Mouse (Mus musculus) heart, embryonic 15.5 days (tissue): Measurements from ENCODE around the gene Adipor2. TPM values are rescaled to one million over a fixed set of nuclear protein-coding genes. Genes with fewer than 3 reads are reported as not detected.

Source experiments
- ATAC-seq: fragments of 200-750 bp; cut with Nextera tagmentation; replicated peaks from 2 replicates; pipeline ENCODE4 v1.8.0; 2017; ENCODE audit warnings: low read depth, moderate TSS enrichment; ENCODE audit not compliant: insufficient number of reproducible peaks, insufficient read depth, low FRiP score
- H3K27ac ChIP-seq: fragments of 300-500 bp; sonication (generic); 2 replicates; pipeline ENCODE4 v1.5.1; 2015; ENCODE audit warnings: mild to moderate bottlenecking, inconsistent platforms
- H3K27me3 ChIP-seq: fragments of 300-500 bp; sonication (generic); 2 replicates; pipeline ENCODE4 v1.6.1; 2015; ENCODE audit warnings: inconsistent platforms
- H3K36me3 ChIP-seq: fragments of 300-500 bp; sonication (generic); 2 replicates; pipeline ENCODE4 v1.6.1; 2015; ENCODE audit warnings: mild to moderate bottlenecking, inconsistent platforms
- H3K4me1 ChIP-seq: fragments of 300-500 bp; sonication (generic); replicated peaks from 2 replicates; pipeline ENCODE4 v1.6.1; 2015; ENCODE audit warnings: inconsistent platforms
- H3K4me2 ChIP-seq: fragments of 300-500 bp; sonication (generic); 2 replicates; pipeline ENCODE4 v1.6.1; 2015; ENCODE audit warnings: inconsistent platforms, mild to moderate bottlenecking, moderate library complexity
- H3K4me3 ChIP-seq: fragments of 300-500 bp; sonication (generic); 2 replicates; pipeline ENCODE4 v1.5.1; 2015; ENCODE audit warnings: mild to moderate bottlenecking, inconsistent platforms
- H3K9ac ChIP-seq: fragments of 300-500 bp; sonication (generic); 2 replicates; pipeline ENCODE4 v1.6.1; 2015; ENCODE audit warnings: mild to moderate bottlenecking, inconsistent platforms
- H3K9me3 ChIP-seq: fragments of 300-500 bp; sonication (generic); replicated peaks from 2 replicates; pipeline ENCODE4 v1.6.1; 2016; ENCODE audit warnings: inconsistent platforms
- WGBS: fragments of 180-500 bp; shearing (Covaris S2); methylation state at CpG from one replicate; pipeline ENCODE4 v1.1.7; 2015; ENCODE audit warnings: mixed read lengths; 5-methylcytosine and 5-hydroxymethylcytosine counted together
- polyA plus RNA-seq: library from polyadenylated mRNA; unstranded; fragments of >200 nt; fragmentation: Nextera tagmentation; extraction: Ambion mirVana; gene quantifications from 2 replicates; pipeline ENCODE4 v1.2.1, GENCODE M21; 2015

Adipor2 gene
- polyA plus RNA-seq, 1 experiment from 2014 or later, result 31.2 TPM

DNA sequence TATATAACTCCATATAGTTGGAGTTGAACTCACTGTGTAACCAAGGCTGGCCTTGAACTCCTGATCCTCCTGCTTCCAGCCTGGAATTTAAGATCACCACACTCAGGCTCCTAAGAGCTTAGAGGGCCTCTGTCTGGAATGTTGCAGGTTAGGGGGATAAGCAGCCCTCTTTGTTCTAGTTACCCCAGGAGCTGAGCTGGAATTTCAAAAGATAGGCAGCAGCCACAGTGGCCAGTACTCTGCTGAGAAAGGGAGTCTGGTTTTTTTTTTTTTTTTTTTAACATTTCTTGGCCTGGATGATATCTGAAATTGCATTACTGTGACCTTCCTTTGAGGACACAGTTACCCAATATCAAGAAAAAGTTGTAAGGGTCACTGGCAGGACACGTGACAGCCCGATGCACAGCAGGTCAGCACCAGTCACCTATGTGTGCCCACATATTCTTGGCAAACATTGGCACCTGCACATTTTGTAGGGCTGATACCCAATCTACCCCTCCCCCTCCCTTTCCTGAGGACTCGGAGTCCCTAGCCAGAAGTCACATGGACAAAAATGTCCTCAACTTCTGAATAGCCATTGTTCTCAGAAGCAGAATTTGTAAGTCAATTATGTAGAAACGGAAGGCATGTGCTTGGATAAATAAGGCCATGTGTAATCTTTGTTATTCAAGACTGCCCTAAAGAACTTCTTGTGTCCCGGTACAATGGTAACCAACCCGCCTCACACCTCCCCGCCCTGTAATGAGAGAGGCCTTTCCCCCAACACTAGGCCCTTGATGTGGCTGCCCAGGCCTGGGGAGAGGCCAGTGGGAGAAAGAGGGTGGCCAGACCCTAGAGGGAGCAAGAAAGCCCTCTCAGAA, 1.1 kb upstream of the Adipor2 start:
- no peaks in the 10 kb centered on the region for H3K9me3 ChIP-seq
- no peaks in the 10 kb centered on the region for H3K36me3 ChIP-seq
- H3K4me1 ChIP-seq, result peaks cover 27% of the 10 kb centered on the region
- no peaks in the 10 kb centered on the region for H3K27me3 ChIP-seq
- H3K9ac ChIP-seq, result no peak overlapping the region
- peak overlapping the region; percentile 45 for H3K27ac ChIP-seq
- 46% methylated on average over 7 of the region's 7 CpGs for WGBS
- ATAC-seq, result peak; percentile 54; the same call in 1 of the 2 replicates
- no peak overlapping the region for H3K4me3 ChIP-seq
- no peak overlapping the region for H3K4me2 ChIP-seq

GRCm38 (mm10) chr6:119417821-119418220, 317 bp upstream of the Adipor2 start:
- peak overlapping the region; percentile 45 for H3K27ac ChIP-seq
- H3K9ac ChIP-seq, result no peak overlapping the region
- peaks cover 27% of the 10 kb centered on the region for H3K4me1 ChIP-seq
- H3K4me2 ChIP-seq, result no peak overlapping the region
- no peak for ATAC-seq
- H3K27me3 ChIP-seq, result no peaks in the 10 kb centered on the region
- no peak overlapping the region for H3K4me3 ChIP-seq
- no peaks in the 10 kb centered on the region for H3K9me3 ChIP-seq
- WGBS, result 77% methylated on average over 7 of the region's 7 CpGs
- no peaks in the 10 kb centered on the region for H3K36me3 ChIP-seq

GRCm38 (mm10) chr6:119416643-119417042, 861 bp downstream of the Adipor2 start:
- no peaks in the 10 kb centered on the region for H3K27me3 ChIP-seq
- WGBS, result 66% methylated on average over 6 of the region's 6 CpGs
- no peak overlapping the region for H3K9ac ChIP-seq
- H3K4me2 ChIP-seq, result peak overlapping the region; percentile 55
- H3K4me1 ChIP-seq, result peaks cover 27% of the 10 kb centered on the region
- no peak for ATAC-seq
- peak overlapping the region; percentile 12; the same call in 1 of the 2 replicates for H3K4me3 ChIP-seq
- H3K27ac ChIP-seq, result no peak overlapping the region
- H3K36me3 ChIP-seq, result no peaks in the 10 kb centered on the region
- H3K9me3 ChIP-seq, result no peaks in the 10 kb centered on the region

DNA sequence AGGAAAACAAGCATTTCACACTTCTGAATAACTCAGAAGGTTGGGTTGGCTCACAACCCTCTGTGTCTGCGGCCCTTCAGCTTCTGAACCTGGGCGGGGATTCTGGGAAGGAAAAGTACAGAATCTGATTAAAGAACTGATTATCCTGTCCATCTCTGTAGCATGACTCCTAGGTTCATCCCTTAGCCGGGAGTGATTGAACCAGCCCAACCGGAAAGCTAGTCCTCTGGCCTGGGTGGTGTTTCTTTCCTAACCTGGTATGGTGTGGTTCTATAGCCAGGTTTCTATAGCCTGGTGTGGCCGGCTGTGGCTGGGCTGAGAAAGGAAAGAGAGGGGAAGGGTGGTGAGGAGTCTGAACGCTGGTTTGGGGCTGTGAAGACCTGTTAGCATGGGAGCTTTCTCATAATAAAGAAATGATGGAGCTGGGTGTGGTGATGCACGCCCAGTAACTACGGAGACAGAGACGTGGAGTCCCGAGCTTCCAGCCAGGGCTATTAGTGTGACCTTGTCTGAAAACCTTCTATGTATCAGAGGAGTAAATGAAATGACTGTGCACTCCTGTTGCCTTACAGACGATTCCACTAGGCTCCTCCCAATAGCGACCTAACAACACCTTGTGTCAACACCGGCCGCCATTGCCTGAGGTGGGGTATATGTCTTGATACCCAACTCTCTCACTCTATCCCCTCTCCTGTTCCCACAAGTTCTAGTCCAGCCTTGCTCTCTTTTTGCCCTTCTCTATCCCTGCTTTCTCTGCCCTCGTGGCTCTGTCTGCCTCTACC, 3.1 kb downstream of the Adipor2 start:
- H3K4me3 ChIP-seq, result no peak overlapping the region
- peaks cover 36% of the 10 kb centered on the region for H3K4me1 ChIP-seq
- H3K4me2 ChIP-seq, result no peak overlapping the region
- H3K27ac ChIP-seq, result no peak overlapping the region
- no peaks in the 10 kb centered on the region for H3K27me3 ChIP-seq
- no peak for ATAC-seq
- H3K9me3 ChIP-seq, result no peaks in the 10 kb centered on the region
- no peak overlapping the region for H3K9ac ChIP-seq
- 83% methylated on average over 15 of the region's 15 CpGs for WGBS
- no peaks in the 10 kb centered on the region for H3K36me3 ChIP-seq

- H3K27me3 ChIP-seq, result no peaks in the 10 kb centered on the region
- H3K9ac ChIP-seq, result no peak overlapping the region
- no peak overlapping the region for H3K27ac ChIP-seq
- H3K36me3 ChIP-seq, result no peaks in the 10 kb centered on the region
- H3K9me3 ChIP-seq, result no peaks in the 10 kb centered on the region
- WGBS, result 64% methylated on average over 4 of the region's 4 CpGs
- H3K4me2 ChIP-seq, result no peak overlapping the region
- no peak overlapping the region for H3K4me3 ChIP-seq
- ATAC-seq, result no peak
- H3K4me1 ChIP-seq, result peaks cover 23% of the 10 kb centered on the region
These were observed 4.9 kb downstream of the Adipor2 start for GRCm38 (mm10) chr6:119412588-119412987.

DNA sequence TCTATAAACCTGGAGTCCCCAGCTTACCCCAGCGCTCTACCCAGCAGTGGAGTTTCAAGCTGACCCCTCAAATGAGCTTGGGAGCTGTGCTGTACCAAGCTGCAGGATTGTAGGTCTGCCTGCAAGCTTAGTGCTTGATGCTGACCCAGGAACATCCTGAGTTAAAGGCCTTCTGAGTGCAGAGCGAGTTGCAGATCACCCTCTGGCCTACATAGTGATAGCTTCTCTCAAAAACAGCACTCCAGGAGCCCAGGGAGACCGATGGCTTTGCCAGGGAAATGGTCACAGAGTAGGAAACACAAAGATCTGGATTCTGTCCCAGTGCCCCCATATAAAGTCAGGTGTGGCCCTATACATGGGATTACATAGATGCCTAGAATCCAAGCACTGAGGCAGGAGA, 6.0 kb downstream of the Adipor2 start:
- Histone ChIP-seq H3K4me3 (no peak overlapping the region), H3K36me3 (no peaks in the 10 kb centered on the region), H3K4me1 (peaks cover 14% of the 10 kb centered on the region), H3K27ac (no peak overlapping the region), H3K9me3 (no peaks in the 10 kb centered on the region), H3K4me2 (no peak overlapping the region), H3K9ac (no peak overlapping the region), H3K27me3 (no peaks in the 10 kb centered on the region)
- ATAC-seq, result no peak
- WGBS, result 80% methylated on average over 3 of the region's 3 CpGs

DNA sequence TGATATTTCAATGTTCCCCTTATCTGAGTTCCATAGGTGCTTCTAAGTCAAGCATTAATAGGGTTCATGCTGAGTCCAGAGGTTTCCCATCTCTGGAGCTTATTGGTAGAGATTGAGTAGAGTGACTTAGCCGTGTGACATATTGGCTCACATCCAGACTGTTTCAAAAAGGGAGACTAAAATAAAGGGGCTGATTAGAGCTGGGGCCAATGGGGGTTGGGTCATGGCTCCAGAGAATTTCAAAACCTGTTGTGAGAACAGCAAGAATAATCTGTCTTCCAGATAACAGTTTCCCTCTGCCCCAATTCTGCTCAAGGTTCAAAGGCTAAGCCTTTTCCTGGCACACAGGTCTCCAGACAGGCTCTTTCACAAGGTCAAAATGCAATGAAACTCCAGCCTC, 7.7 kb downstream of the Adipor2 start:
- H3K36me3 ChIP-seq, result no peaks in the 10 kb centered on the region
- peaks cover 14% of the 10 kb centered on the region for H3K4me1 ChIP-seq
- 9% methylated on average over 1 of the region's 1 CpGs for WGBS
- H3K27ac ChIP-seq, result peak overlapping the region; percentile 69
- no peak overlapping the region for H3K4me2 ChIP-seq
- H3K27me3 ChIP-seq, result no peaks in the 10 kb centered on the region
- no peaks in the 10 kb centered on the region for H3K9me3 ChIP-seq
- H3K4me3 ChIP-seq, result no peak overlapping the region
- no peak overlapping the region for H3K9ac ChIP-seq
- ATAC-seq, result no peak; the same call in 1 of the 2 replicates

GRCm38 (mm10) chr6:119408582-119408981, 8.9 kb downstream of the Adipor2 start:
- Histone ChIP-seq H3K4me3 (no peak overlapping the region), H3K4me2 (no peak overlapping the region), H3K4me1 (peaks cover 14% of the 10 kb centered on the region), H3K27me3 (no peaks in the 10 kb centered on the region), H3K27ac (no peak overlapping the region), H3K9me3 (no peaks in the 10 kb centered on the region), H3K36me3 (no peaks in the 10 kb centered on the region), H3K9ac (no peak overlapping the region)
- no peak for ATAC-seq
- 77% methylated on average over 9 of the region's 9 CpGs for WGBS

- 71% methylated on average over 6 of the region's 6 CpGs for WGBS
- no peak for ATAC-seq
- H3K27ac ChIP-seq, result no peak overlapping the region
- no peaks in the 10 kb centered on the region for H3K27me3 ChIP-seq
- no peak overlapping the region for H3K9ac ChIP-seq
- H3K4me1 ChIP-seq, result peaks cover 14% of the 10 kb centered on the region
- H3K4me2 ChIP-seq, result no peak overlapping the region
- H3K36me3 ChIP-seq, result no peaks in the 10 kb centered on the region
- H3K4me3 ChIP-seq, result no peak overlapping the region
- H3K9me3 ChIP-seq, result no peaks in the 10 kb centered on the region
These were observed 9.7 kb downstream of the Adipor2 start for GRCm38 (mm10) chr6:119407818-119408217.

DNA sequence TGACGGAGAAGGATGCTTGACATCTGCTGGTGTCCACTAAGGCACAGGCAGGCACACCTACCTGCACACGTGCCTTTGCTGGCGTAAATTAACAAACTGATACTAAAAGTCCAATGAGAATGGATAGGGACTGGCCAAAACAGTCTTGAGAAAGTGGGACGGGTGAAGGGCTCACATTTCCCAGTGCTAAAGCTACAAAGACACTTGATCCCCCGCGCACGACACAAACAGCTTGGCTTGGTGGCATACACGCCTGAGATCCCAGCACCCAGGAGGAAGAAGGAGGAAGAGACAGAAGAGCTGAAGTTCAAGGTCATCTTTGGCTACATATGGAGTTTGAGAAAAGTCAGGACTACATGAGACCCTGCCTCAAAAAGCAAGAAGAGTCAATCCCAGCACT, 11.0 kb downstream of the Adipor2 start:
- peaks cover 14% of the 10 kb centered on the region for H3K4me1 ChIP-seq
- H3K36me3 ChIP-seq, result no peaks in the 10 kb centered on the region
- H3K9ac ChIP-seq, result no peak overlapping the region
- no peak overlapping the region for H3K4me2 ChIP-seq
- no peak overlapping the region for H3K27ac ChIP-seq
- no peak for ATAC-seq
- H3K4me3 ChIP-seq, result no peak overlapping the region
- H3K9me3 ChIP-seq, result no peaks in the 10 kb centered on the region
- 88% methylated on average over 8 of the region's 8 CpGs for WGBS
- no peaks in the 10 kb centered on the region for H3K27me3 ChIP-seq

GRCm38 (mm10) chr6:119405310-119405709, 12.2 kb downstream of the Adipor2 start:
- no peak overlapping the region for H3K4me3 ChIP-seq
- H3K36me3 ChIP-seq, result no peaks in the 10 kb centered on the region
- ATAC-seq, result no peak
- no peaks in the 10 kb centered on the region for H3K27me3 ChIP-seq
- no peak overlapping the region for H3K4me2 ChIP-seq
- peaks cover 8% of the 10 kb centered on the region for H3K4me1 ChIP-seq
- WGBS, result 77% methylated on average over 7 of the region's 7 CpGs
- H3K9me3 ChIP-seq, result no peaks in the 10 kb centered on the region
- H3K9ac ChIP-seq, result no peak overlapping the region
- no peak overlapping the region for H3K27ac ChIP-seq
